Mouse (Mus musculus) left cerebral cortex, adult 2 months (tissue): ENCODE data around the gene Ascc1. TPM values are rescaled to one million over a fixed set of nuclear protein-coding genes. Genes with fewer than 3 reads are reported as not detected.

ENCODE experiments used
- DNase-seq, 2 experiments: peaks; one replicate each; pipeline ENCODE4 v3.0.0; 2021 to 2022; ENCODE audit warnings: low spot score in 2 of 2, mixed read lengths in 1 of 2; ENCODE audit errors: extremely low spot score in 1 of 2
- H3K27ac ChIP-seq: fragments of 200-600 bp; 2 replicates; pipeline ENCODE4 v1.8.1; 2022
- H3K4me3 ChIP-seq: fragments of 200-600 bp; 2 replicates; pipeline ENCODE4 v1.8.1; 2022
- CTCF ChIP-seq: fragments of 200-600 bp; IDR thresholded peaks from 2 replicates; pipeline ENCODE4 v1.8.1; 2022; ENCODE audit warnings: antibody characterized with exemption, mild to moderate bottlenecking, moderate library complexity
- intact Hi-C: fragments of 180-260 bp; cut with DNase I; formaldehyde crosslinking; loops from one replicate; pipeline ENCODE4 v1.15.1; 2025
- long read RNA-seq, 2 experiments: library from polyadenylated mRNA; stranded (forward); transcript quantifications; one replicate each; pipeline ENCODE4 v2.0.0; 2021; ENCODE audit warnings: borderline mapping rate in 2 of 2
- total RNA-seq, 2 experiments: library from RNA; stranded (reverse); gene quantifications; 2 replicates each; pipeline ENCODE4 v1.2.3; 2021

Gene Ascc1
- 10 to 100 TPM; 13.2 to 15.1 TPM for total RNA-seq
- long read RNA-seq, experiment 1, transcript Ascc1-201 (11 exons, 1,450 nt): major isoform, 9 of 14 reads
- long read RNA-seq, experiment 1, partial matches to known transcripts: 2 of 14 reads
- long read RNA-seq, experiment 1, other reads (novel, unspliced or antisense): 1 of 14 reads
- long read RNA-seq, experiment 2, partial matches to known transcripts: 0 of 10 reads
- long read RNA-seq, experiment 2, other reads (novel, unspliced or antisense): 6 of 10 reads

DNA sequence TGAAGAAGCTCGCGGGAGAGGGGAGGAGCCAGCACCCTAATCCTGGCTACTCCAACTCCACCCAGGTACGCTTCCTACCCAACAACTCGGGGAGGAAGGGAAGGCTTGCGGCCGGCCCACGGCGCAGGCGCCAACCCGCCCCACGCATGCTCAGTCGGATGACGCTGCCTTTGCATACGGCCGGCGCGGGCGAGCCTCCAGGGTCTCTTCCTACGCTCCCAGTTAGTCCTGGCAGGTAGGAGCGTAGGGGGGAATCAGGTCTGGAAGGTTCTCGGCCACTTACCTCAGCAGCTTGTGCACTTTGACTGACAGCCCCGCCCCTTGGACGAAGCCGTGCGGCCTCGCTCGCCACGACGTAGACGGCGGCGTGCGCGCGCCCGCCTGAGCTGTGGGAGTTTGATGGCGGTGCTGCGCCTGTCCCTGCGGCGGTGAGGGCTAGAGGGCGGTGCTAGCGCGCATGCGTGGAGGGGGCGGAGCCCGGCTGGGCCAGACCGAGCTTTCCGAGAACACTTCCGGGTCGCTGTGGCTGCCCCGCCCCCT lies at the start of gene Ascc1, which contains the start of gene Anapc16:
TSS of gene Ascc1 (plus strand) at position 133 of the 540 bp plus-strand sequence.
TSS of gene Anapc16 (minus strand) at position 463 of the 540 bp plus-strand sequence.
- Histone ChIP-seq H3K4me3 (peak within 1 kb of the TSS; percentile 81), H3K27ac (peak within 1 kb of the TSS; percentile 99)
- no peak for TF ChIP-seq CTCF
- peak; percentile 97 for DNase-seq
- intact Hi-C loops: loop anchor here (1.0 to 2.0 kb wide), 4 partner anchors 51 to 242 kb away; partner anchors contain the start of genes Ddit4 and Spock2

GRCm38 (mm10) chr10:59953564-59954039 lies 49.0 kb upstream of the Ascc1 start:
- no peak overlapping the region for H3K4me3 ChIP-seq
- intact Hi-C loops: no loop called here
- no peak for TF ChIP-seq CTCF
- no peak for DNase-seq
- H3K27ac ChIP-seq: no peak overlapping the region; the same call in 1 of the 2 replicates

DNA sequence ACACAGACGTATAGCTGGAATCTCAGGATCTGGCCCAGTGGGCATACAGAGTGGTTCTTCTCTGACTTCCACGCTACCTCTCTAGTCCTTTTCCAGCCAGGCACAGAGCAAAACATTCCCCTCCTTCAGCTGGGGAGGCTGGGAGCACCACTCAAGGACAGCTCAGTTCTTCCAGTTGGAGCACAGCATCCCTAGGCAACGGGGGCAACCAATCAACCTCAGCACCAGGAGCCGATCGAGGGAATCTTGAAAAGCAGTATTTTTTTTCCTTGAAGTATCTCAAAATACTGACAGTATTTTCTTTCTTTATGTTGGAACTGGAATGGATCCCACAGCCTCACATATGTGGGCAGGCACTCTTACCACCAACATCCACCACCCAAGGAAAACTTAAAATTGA lies 45.9 kb upstream of the Ascc1 start:
- no peak for DNase-seq
- H3K4me3 ChIP-seq: no peak overlapping the region
- intact Hi-C loops: no loop called here
- peak overlapping the region; percentile 89 for H3K27ac ChIP-seq
- no peak for TF ChIP-seq CTCF

DNA sequence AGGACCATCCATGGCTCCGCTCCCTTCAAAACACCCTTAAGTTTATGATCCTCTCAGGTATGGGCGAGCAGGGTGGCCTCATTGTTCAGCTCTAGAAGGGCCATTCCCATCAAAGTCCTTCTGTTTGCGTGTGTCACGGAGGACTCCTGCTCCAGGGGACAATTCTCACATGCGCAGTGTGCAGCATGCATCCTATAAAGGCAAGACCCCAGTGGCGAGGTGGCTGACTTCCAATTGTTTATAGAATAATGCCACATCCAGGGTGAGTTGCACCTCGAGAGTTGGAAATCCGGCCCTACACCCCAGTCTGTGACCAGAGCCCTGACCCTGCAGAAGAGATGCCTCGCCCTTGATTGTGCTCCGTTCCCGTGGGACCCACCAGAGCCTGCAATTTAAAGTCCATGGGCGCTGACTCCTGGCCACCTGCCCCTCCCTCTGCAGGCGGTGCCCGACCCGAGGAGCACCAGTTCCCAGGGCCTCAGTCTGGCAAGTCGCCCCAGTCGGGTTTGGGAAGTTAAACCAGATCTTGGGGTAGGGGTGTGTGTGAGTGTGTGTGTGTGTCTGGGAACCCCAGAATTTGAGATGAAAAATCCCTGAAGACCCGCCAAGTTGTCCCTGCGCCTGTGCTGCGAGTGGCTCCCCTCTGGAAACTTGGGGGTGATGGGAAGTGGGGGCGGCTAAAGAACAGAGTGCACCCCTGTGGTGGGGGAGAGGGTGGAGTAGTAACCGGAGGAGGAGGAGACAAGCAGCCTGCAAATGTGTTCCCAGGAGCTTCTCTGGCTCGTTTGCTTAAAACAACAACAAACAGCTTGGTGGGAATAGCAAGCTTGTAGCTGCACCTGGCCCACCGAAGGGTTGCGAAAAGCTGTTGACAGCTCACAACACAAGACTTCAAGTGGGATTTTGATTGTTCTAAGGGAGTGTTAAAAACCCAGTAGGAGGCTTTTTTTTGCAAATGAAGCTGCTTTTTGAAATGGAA lies 45.1 kb upstream of the Ascc1 start:
- intact Hi-C loops: no loop called here
- peak overlapping the region; percentile 89 for H3K27ac ChIP-seq
- H3K4me3 ChIP-seq: peak overlapping the region; percentile 14; the same call in 1 of the 2 replicates
- no peak for TF ChIP-seq CTCF
- DNase-seq: peak in 1 of 2 experiments; percentile 32

DNA sequence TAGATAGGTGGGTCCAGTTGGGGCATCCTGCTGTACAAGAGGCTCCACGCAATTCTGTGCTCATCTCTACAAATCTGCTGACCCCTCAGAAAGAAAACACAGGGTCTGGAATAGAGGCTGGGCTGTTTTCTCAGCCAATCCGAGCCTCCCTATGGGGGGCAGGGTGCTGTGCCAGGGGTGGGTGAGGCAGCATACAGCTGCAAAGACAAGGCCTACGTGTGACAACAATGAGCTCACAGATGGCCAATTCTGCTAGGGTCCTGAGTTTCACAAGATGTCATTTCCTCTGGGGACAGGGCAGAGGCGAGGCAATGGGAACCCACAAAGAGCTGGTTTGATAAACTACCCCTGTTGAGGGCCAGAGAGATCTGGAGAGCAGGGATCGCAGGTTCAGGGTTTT lies 44.1 kb upstream of the Ascc1 start:
- peak overlapping the region; percentile 89 for H3K27ac ChIP-seq
- intact Hi-C loops: no loop called here
- no peak overlapping the region; the same call in 1 of the 2 replicates for H3K4me3 ChIP-seq
- TF ChIP-seq CTCF: no peak
- DNase-seq: no peak

DNA sequence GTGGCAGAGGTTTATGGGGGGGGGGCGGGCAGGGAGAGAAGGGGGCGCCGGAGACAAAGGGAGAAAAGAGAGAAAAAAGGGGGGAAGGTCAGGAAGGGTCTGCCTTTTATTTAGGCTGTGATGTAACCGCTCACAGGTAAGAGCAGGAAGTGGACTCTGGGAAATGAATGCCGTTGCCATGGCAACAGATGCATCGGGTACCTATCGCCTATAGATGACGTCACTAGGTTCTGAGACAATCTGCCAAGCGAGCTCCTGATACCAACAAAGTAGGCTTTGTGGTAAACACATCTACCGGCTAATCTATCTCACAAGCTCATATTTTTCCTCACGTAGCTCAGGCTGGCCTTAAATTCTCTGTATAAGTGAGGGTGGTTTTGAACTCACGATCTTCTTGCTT lies 43.1 kb upstream of the Ascc1 start:
- H3K27ac ChIP-seq: no peak overlapping the region; the same call in 1 of the 2 replicates
- TF ChIP-seq CTCF: no peak
- no peak for DNase-seq
- H3K4me3 ChIP-seq: no peak overlapping the region
- intact Hi-C loops: no loop called here

DNA sequence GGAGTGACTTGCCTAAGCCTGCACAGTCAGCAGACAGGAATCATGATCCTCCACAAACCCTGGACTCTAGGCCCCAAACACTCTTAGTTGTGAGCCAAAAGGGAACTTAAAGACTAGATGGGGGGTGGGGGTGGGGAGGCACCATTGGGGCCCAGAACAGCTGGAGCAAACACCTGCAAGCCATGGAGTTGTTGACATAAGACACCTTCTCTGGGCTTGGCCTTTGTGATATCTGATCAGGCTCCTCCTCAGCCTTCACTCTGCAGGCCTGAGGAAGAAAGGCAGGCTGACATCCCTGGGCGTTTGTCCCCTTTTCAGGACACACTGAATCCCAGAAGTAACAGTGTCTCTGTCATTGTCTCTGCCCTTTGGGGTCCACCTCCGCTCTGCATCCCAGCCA lies 39.0 kb upstream of the Ascc1 start:
- no peak overlapping the region for H3K4me3 ChIP-seq
- H3K27ac ChIP-seq: no peak overlapping the region
- intact Hi-C loops: no loop called here
- TF ChIP-seq CTCF: no peak
- no peak for DNase-seq

GRCm38 (mm10) chr10:59964504-59965361 lies 37.9 kb upstream of the Ascc1 start:
- TF ChIP-seq CTCF: no peak
- no peak for DNase-seq
- Histone ChIP-seq H3K27ac (no peak overlapping the region; the same call in 1 of the 2 replicates), H3K4me3 (no peak overlapping the region)
- intact Hi-C loops: no loop called here

- no peak for DNase-seq
- Histone ChIP-seq H3K27ac (no peak overlapping the region; the same call in 1 of the 2 replicates), H3K4me3 (no peak overlapping the region)
- intact Hi-C loops: no loop called here
- TF ChIP-seq CTCF: no peak
These were observed 37.3 kb upstream of the Ascc1 start for GRCm38 (mm10) chr10:59965362-59965695.

- intact Hi-C loops: no loop called here
- Histone ChIP-seq H3K27ac (no peak overlapping the region), H3K4me3 (no peak overlapping the region)
- no peak for DNase-seq
- TF ChIP-seq CTCF: no peak
These were observed 36.8 kb upstream of the Ascc1 start for GRCm38 (mm10) chr10:59965788-59966187.

DNA sequence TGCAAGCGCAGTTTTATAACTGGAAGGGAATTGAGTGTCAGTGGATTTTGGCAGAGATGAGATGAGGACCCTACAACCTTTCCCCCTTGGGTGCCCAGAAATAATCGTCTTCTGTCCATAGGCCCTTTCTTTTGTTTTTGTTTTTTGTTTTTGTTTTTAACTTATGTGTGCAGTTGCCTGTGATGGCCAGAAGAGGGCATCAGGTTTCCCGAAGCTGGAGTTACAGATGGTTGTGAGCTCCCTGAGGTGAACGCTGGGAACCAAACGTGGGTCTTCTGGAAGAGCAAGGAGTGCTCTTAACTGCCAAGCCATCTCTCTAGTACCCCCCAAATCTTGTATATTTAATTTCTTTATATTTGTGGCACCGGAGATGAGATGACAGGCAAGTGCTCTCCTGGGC lies 35.9 kb upstream of the Ascc1 start:
- H3K27ac ChIP-seq: no peak overlapping the region
- no peak for DNase-seq
- intact Hi-C loops: no loop called here

More for the DNA sequence above, 35.9 kb upstream of the Ascc1 start:
- TF ChIP-seq CTCF: peak; percentile 36
- H3K4me3 ChIP-seq: no peak overlapping the region
